Mouse (Mus musculus) heart, postnatal 36 days (tissue): ENCODE measurements around the gene Vmn1r168. TPM values are rescaled to one million over a fixed set of nuclear protein-coding genes. Genes with fewer than 3 reads are reported as not detected.
"Not testable (repeated sequence)": the region's sequence is repeated elsewhere in the genome, so short reads cannot be mapped to it uniquely, and the experiment has no call there.

ENCODE experiments used
- DNase-seq, 2 experiments: peaks; one replicate each; pipeline ENCODE4 v3.0.0; 2021 to 2022
- intact Hi-C: fragments of 180-260 bp; cut with DNase I; formaldehyde crosslinking; loops from one replicate; pipeline ENCODE4 v1.15.1; 2025
- total RNA-seq, 2 experiments: library from RNA; stranded (reverse); gene quantifications; 2 replicates each; pipeline ENCODE4 v1.2.3; 2021

The Vmn1r168 gene
- total RNA-seq = not detected

GRCm38 (mm10) chr7:23539432-23539831 is at the start of gene Vmn1r168:
TSS of gene Vmn1r168 (plus strand) at chr7:23539732.
- DNase-seq, intact Hi-C loops: not testable (repeated sequence)

GRCm38 (mm10) chr7:23507106-23507505 is 32.4 kb upstream of the Vmn1r168 start, which contains the start of gene Vmn1r167:
TSS of gene Vmn1r167 (minus strand) at chr7:23507206.
- DNase-seq, intact Hi-C loops: not testable (repeated sequence)

GRCm38 (mm10) chr7:23575226-23575625 is 35.7 kb downstream of the Vmn1r168 start, which contains the start of gene Vmn1r169:
TSS of gene Vmn1r169 (plus strand) at chr7:23575526.
- intact Hi-C loops, DNase-seq: not testable (repeated sequence)

Other genes starting within 250 kb of the Vmn1r168 start
- gene Nlrp4e, start 238.5 kb upstream of the Vmn1r168 start, total RNA-seq = not detected
- gene Nlrp5, start 153.8 kb upstream of the Vmn1r168 start, total RNA-seq = under 1 TPM in 1 of 2 experiments, not detected in 1; 0.22 TPM
- gene Vmn1r167, start 32.5 kb upstream of the Vmn1r168 start, total RNA-seq = not detected
- gene Vmn1r169, start 35.8 kb downstream of the Vmn1r168 start, total RNA-seq = not detected
- not detected for gene Vmn1r170, start 66.4 kb downstream of the Vmn1r168 start, total RNA-seq
- gene Vmn1r171, start 91.0 kb downstream of the Vmn1r168 start, total RNA-seq = not detected
- gene Vmn1r172, start 118.6 kb downstream of the Vmn1r168 start, total RNA-seq = not detected
- not detected for gene Vmn1r173, start 161.0 kb downstream of the Vmn1r168 start, total RNA-seq
- gene Vmn1r174, start 212.5 kb downstream of the Vmn1r168 start, total RNA-seq = not detected